Mouse (Mus musculus) naive thymus-derived CD4-positive, alpha-beta T cell, adult 2 months (primary cell): ENCODE data around the gene Lmntd1.

Source experiments
- DNase-seq: peaks from one replicate; pipeline ENCODE4 v3.0.0-alpha.2; 2011; ENCODE audit warnings: low read depth

Gene Lmntd1

GRCm38 (mm10) chr6:145341301-145342193 is 272.6 kb downstream of the Lmntd1 start:
- peak; percentile 96 for DNase-seq

- peak; percentile 98 for DNase-seq
Observed at GRCm38 (mm10) chr6:145340657-145341146, 273.4 kb downstream of the Lmntd1 start.

DNA sequence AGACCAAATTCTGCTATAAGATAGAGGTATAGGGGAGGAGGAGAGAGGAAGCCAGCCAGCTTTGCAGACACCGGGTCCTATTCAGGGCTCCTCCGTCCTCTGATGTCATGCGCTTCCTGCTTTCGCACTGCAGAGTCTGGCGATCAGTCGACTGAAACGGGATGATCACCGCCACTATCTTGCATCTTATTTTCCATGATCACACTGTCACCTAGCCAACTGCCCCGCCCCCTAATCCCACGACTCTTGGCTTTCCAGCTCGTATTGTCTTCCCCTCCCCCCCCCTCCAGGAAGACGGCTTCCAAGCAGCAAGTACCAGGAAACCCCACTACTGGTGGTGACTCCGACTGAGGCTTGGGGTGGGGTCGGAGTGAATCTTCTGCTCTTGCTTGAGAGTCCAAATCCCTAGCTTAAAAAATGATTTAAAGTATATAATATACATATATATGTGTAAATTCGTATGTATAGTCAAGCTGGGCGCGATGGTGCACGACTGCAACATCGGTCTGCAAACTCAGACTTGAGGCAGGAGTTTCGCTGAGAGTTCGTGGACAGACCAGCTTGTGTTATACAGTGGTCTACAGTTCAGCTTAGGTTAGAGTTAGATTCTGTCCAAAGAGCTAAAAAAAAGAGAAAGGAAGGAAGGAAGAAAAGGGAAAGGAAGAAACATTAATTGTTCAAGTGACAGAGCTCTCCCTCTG is 274.0 kb downstream of the Lmntd1 start:
- DNase-seq: peak; percentile 92

DNA sequence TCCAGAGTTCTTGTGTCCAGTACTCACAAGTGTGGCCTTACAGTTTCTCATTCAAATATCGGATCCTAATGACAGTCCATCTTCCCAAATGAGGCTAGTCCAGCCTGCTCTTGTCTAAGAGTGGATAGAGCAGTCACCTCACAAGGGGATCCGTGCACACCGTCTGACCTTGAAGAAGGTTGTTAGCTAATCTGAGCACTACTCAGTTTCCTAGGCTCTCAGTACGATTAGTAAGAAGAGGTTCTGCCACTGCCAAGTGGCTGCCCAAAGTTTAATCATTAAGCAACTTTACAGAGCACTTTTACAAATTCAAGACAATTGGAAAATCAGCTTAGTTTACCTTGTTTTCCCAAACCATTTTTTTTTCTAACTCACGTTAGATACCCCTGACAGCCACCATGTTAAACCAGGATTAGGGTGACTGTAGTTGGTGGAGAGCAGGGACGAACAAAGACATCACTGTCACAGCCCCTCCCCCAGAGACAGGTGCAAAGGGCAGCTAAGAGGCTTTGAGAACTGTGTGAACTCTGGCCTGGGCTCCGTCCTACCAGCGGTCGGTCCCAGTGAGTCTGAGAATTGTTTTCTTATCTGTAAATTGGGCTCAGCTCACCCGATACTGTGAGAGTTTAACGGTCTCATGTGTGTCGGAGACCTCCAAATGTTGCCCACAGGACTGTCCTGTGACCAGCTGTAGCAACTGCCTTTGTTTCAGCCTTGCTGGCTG is 275.4 kb downstream of the Lmntd1 start:
- no peak for DNase-seq

- DNase-seq: peak; percentile 59
Observed at GRCm38 (mm10) chr6:145337521-145337920, 276.6 kb downstream of the Lmntd1 start.

DNA sequence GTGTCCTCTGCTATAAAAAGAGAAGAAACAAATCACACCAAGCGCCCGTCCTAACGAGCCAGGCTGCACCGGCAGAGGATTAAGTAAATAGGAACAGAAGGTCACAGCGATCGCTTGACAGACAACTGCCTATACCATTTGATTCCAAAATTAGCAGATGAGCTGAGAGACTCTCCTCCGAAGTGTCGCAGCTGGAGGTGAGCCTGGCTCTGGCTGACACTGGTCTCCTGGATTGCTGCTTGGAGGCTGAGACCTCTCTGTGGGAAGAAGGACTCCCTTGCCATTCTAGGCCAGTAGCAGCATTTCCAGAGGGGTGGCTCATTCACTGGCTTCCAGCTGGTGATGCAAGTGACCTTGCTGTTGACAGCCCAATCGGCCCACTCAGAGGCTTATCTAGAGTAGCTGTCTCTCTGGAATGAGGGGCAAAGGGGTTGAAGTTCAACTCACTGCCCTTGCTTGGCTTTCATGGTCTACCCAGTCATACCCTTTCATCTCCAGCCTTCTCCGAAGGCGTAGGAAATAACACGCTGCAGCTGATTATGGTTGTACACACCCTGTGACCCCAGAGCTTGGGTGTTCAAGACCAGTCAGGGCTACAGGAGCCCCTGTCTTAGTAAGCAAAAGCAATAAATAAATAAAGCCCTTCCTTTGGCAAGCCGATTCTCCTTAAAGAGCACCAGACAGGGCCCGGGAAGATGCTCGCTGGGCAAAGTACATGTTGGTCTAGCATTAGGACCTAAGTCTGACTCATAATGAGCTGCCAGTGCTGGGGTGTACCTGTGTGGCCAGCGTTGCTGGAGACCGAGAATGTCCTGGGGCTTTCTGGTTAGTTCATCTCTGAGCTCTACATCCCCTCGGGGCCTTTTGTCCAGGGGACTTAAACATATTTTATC is 278.0 kb downstream of the Lmntd1 start:
- DNase-seq: no peak

DNA sequence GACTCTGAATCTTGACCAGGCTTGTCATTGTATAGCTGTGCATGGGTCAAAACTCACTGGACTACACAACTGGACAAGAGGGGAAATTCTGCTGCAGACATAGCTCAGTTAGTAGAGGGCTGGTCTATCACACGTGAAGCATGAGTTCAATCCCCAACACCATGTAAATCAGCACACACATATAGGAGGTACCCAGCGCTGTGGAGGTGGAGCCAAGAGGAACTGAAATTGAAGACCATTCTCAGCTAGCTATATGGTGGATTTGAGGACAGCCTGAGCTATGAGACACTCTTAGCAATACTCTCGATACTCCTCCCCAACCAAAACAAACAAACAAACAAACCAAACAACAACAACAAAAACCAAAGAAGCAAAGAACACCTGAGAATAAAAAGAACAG is 279.9 kb downstream of the Lmntd1 start:
- DNase-seq: no peak

- no peak for DNase-seq
Observed at GRCm38 (mm10) chr6:145326141-145326806, 287.8 kb downstream of the Lmntd1 start.

DNA sequence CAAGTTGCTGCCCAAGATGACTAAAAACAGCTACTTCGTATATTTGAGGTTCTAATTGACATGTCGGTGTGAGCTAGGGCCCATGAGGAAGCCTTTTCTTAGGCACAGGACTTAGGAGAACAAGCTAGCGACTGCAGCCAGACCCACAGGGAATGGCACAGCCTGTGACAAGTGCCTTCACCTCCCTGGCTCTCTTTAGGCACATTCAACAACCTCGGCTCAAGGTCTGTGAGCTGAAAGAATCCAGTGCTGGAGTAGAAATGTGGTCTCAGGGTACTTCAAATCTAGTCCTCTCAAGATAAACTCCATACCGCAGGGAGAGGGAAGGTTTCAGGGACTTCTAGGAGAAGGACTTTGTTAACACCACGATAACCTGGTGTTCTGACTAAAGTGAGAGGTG is 289.0 kb downstream of the Lmntd1 start:
- no peak for DNase-seq

DNA sequence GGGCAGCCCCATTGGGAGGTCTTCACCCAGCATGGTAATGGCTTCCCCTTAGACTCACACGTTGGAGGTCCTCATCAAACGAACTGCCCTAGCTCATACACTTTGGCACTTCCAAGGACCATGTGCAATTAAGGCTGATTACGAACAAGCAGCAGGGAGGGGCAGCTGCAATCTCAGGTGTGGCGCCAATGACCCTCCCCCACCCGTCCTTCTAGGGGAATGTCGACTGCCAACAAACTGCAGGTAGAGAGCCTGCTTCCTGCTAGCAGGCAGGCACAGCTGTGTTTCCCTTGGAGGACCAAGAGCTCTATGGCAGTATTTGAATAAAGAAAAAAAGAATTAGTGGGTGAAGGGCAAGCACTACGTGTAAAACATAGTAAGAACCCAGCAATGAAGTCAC is 289.6 kb downstream of the Lmntd1 start:
- no peak for DNase-seq

- no peak for DNase-seq
Observed at GRCm38 (mm10) chr6:145322246-145322645, 291.9 kb downstream of the Lmntd1 start.

GRCm38 (mm10) chr6:145320156-145320555 is 294.0 kb downstream of the Lmntd1 start:
- no peak for DNase-seq
